Mouse (Mus musculus) MN1 (cell line): Measurements from ENCODE around the gene Ndst2.

Experiments used
- DNase-seq: peaks from one replicate; pipeline ENCODE4 v3.0.0-alpha.2; 2016; ENCODE audit warnings: low spot score

The Ndst2 gene

GRCm38 (mm10) chr14:20733952-20734774, at the start of gene Ndst2:
Ndst2 (minus strand) TSS chr14:20734562.
- DNase-seq, result peak; percentile 79

GRCm38 (mm10) chr14:20783526-20783925, 49.2 kb upstream of the Ndst2 start:
- DNase-seq, result no peak

- DNase-seq, result no peak
Observed at GRCm38 (mm10) chr14:20782860-20783259, 48.5 kb upstream of the Ndst2 start.

- no peak for DNase-seq
Observed at GRCm38 (mm10) chr14:20780217-20780616, 45.9 kb upstream of the Ndst2 start.

- DNase-seq, result no peak
Observed at GRCm38 (mm10) chr14:20778496-20778895, 44.1 kb upstream of the Ndst2 start.

GRCm38 (mm10) chr14:20775661-20776060, 41.3 kb upstream of the Ndst2 start:
- DNase-seq, result no peak

GRCm38 (mm10) chr14:20773410-20773809, 39.0 kb upstream of the Ndst2 start:
- DNase-seq, result peak; percentile 16

GRCm38 (mm10) chr14:20772808-20773207, 38.4 kb upstream of the Ndst2 start:
- peak; percentile 84 for DNase-seq

- DNase-seq, result no peak
Observed at GRCm38 (mm10) chr14:20771941-20772340, 37.6 kb upstream of the Ndst2 start.

- no peak for DNase-seq
Observed at GRCm38 (mm10) chr14:20768581-20768980, 34.2 kb upstream of the Ndst2 start.

- no peak for DNase-seq
Observed at GRCm38 (mm10) chr14:20767936-20768335, 33.6 kb upstream of the Ndst2 start.

GRCm38 (mm10) chr14:20765642-20766258, 31.4 kb upstream of the Ndst2 start:
- peak; percentile 88 for DNase-seq

- DNase-seq, result no peak
Observed at GRCm38 (mm10) chr14:20764942-20765341, 30.6 kb upstream of the Ndst2 start.

- DNase-seq, result no peak
Observed at GRCm38 (mm10) chr14:20758768-20759435, 24.5 kb upstream of the Ndst2 start.

GRCm38 (mm10) chr14:20757370-20757907, 23.1 kb upstream of the Ndst2 start:
- peak; percentile 80 for DNase-seq

GRCm38 (mm10) chr14:20753792-20754191, 19.4 kb upstream of the Ndst2 start:
- DNase-seq, result no peak

GRCm38 (mm10) chr14:20750503-20750902, 16.1 kb upstream of the Ndst2 start:
- DNase-seq, result no peak

GRCm38 (mm10) chr14:20749494-20750051, 15.2 kb upstream of the Ndst2 start:
- DNase-seq, result no peak

GRCm38 (mm10) chr14:20748388-20748787, 14.0 kb upstream of the Ndst2 start:
- DNase-seq, result no peak

- DNase-seq, result no peak
Observed at GRCm38 (mm10) chr14:20746935-20747334, 12.6 kb upstream of the Ndst2 start.

- DNase-seq, result no peak
Observed at GRCm38 (mm10) chr14:20743614-20744013, 9.3 kb upstream of the Ndst2 start.

- DNase-seq, result no peak
Observed at GRCm38 (mm10) chr14:20741301-20741700, 6.9 kb upstream of the Ndst2 start.
